Comparison of ENCODE assay signal across 8 mouse cellular contexts in the genomic region with DNA sequence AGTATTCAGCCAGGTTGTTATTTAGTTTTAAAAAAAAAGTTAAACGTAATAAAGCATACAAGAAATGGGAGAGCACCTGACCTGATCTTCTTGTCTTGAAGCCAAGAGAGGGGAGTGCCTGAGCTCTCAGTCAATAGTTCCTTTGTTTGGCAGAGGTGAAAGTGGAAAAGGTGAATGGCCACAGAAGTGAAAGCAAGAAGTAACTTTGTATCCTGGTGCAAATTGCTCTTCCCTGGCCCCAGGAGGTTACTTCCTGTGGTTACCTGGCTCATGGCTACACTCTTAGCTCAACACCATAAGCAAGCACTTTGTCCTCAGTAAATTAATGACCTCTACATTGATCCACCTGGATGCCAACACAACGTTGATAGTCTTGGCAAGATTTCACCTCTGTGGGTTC. TPM values are rescaled to one million over a fixed set of nuclear protein-coding genes. Genes with fewer than 3 reads are reported as not detected.
DNase-seq lines count a peak whose midpoint lies in the region; ATAC-seq and TF ChIP-seq lines count a peak whose summit lies in the region.

Gene Tlr3 (minus strand): TSS at position 199 of the 400 bp plus-strand sequence.

- H3K27me3 ChIP-seq in hindbrain, embryonic 16.5 days (replicated peaks; ENCODE audit: control insufficient read depth, insufficient read depth, low read length) = no peaks in the 10 kb centered on the region

- peak within 1 kb of the TSS; percentile 50 for H3K9ac ChIP-seq in hindbrain, embryonic 16.5 days (ENCODE audit: low read depth, low read length)

- no peaks in the 10 kb centered on the region for H3K36me3 ChIP-seq in hindbrain, embryonic 16.5 days (ENCODE audit: control insufficient read depth, insufficient read depth, low read length)

- H3K4me2 ChIP-seq in hindbrain, embryonic 16.5 days (ENCODE audit: low read length) = peak within 1 kb of the TSS; percentile 60

- TF ChIP-seq CTCF in gastrocnemius, adult 2 months (IDR thresholded peaks at IDR 0.05) = no peak
- no peak for TF ChIP-seq CTCF in bone marrow, adult 2 months (IDR thresholded peaks at IDR 0.05; ENCODE audit: control insufficient read depth, insufficient read depth, low read length)
- no peak for TF ChIP-seq CTCF in lung, adult 2 months (IDR thresholded peaks at IDR 0.05; ENCODE audit: insufficient read depth, low read length)

- no peak for TF ChIP-seq POLR2A in bone marrow, adult 2 months (IDR thresholded peaks at IDR 0.05; ENCODE audit: borderline replicate concordance, control insufficient read depth, low read depth, low read length)
- TF ChIP-seq POLR2A in lung, adult 2 months (IDR thresholded peaks at IDR 0.05; ENCODE audit: borderline replicate concordance, extremely low read depth, low read depth, low read length) = no peak

- DNase-seq in gastrocnemius, adult 2 months = no peak
- DNase-seq in gastrocnemius, adult 8-10 months (ENCODE audit: low spot score in 2 of 2) = no peak
- DNase-seq in lung, adult 2 months = peak; percentile 12
- no peak for DNase-seq in retina, embryonic 14.5 days (ENCODE audit: low spot score)
- no peak for DNase-seq in cerebellum, postnatal 10 days
- DNase-seq in adrenal gland, postnatal 14 days = no peak

- intact Hi-C loops in gastrocnemius, adult 2 months (cut with DNase I) = no loop called here

- peak within 1 kb of the TSS; percentile 80 for H3K4me3 ChIP-seq in gastrocnemius, adult 2 months
- H3K4me3 ChIP-seq in bone marrow, adult 2 months (replicated peaks; ENCODE audit: control insufficient read depth, low read depth, low read length) = peak within 1 kb of the TSS; percentile 87
- H3K4me3 ChIP-seq in hindbrain, embryonic 16.5 days (ENCODE audit: low read length) = peak within 1 kb of the TSS; percentile 30
- peak within 1 kb of the TSS; percentile 96 for H3K4me3 ChIP-seq in lung, adult 2 months (replicated peaks; ENCODE audit: extremely low read depth, low read depth, low read length)

- H3K27ac ChIP-seq in gastrocnemius, adult 2 months = peak within 1 kb of the TSS; percentile 89
- no peak within 1 kb of the TSS for H3K27ac ChIP-seq in bone marrow, adult 2 months (ENCODE audit: control insufficient read depth, insufficient read depth, low read depth, low read length, poor library complexity)
- H3K27ac ChIP-seq in hindbrain, embryonic 16.5 days (ENCODE audit: low read depth, low read length) = peak within 1 kb of the TSS; percentile 48; the same call in 1 of the 2 replicates

- no peak for ATAC-seq in hindbrain, embryonic 16.5 days

- no peaks in the 10 kb centered on the region for H3K4me1 ChIP-seq in bone marrow, adult 2 months (ENCODE audit: control insufficient read depth, insufficient read depth, low read length)
- H3K4me1 ChIP-seq in hindbrain, embryonic 16.5 days (ENCODE audit: control insufficient read depth, insufficient read depth, low read depth, low read length) = no peaks in the 10 kb centered on the region
- H3K4me1 ChIP-seq in lung, adult 2 months (ENCODE audit: control insufficient read depth, insufficient read depth, low read length) = peaks cover 8% of the 10 kb centered on the region; the same call in 1 of the 2 replicates

- 53% methylated on average over 2 of the region's 2 CpGs for WGBS in bone marrow, adult 2 months
- 72% methylated on average over 2 of the region's 2 CpGs for WGBS in hindbrain, embryonic 16.5 days
- WGBS in lung, adult 2 months = 36% methylated on average over 2 of the region's 2 CpGs

- no peaks in the 10 kb centered on the region for H3K9me3 ChIP-seq in hindbrain, embryonic 16.5 days (ENCODE audit: control insufficient read depth, low read length)

RNA-seq across cellular contexts. Expression of gene Tlr3, which starts in this region (rescaled TPM):
- total RNA-seq in gastrocnemius, adult 2 months (2021) = 1 to 10 TPM in 1 of 2 experiments, under 1 TPM in 1; 0.99 to 1.8 TPM
- total RNA-seq in gastrocnemius, adult 8-10 months (2022) = 1 to 10 TPM in 2 of 4 experiments, under 1 TPM in 2; 0.68 to 1.3 (median 0.91) TPM
- polyA plus RNA-seq in bone marrow, adult 2 months (2011; ENCODE audit: insufficient read depth, insufficient read length, low replicate concordance, missing spikeins) = 3.0 and 4.2 TPM in 2 replicates
- 0.80 and 1.4 TPM in 2 replicates for polyA plus RNA-seq in hindbrain, embryonic 16.5 days (2015; fragmentation: Nextera tagmentation; extraction: Ambion mirVana)
- polyA plus RNA-seq in lung, adult 2 months (2012; rRNA removed) = 5.3 and 6.8 TPM in 2 replicates
- total RNA-seq in adrenal gland, postnatal 14 days (2021) = 7.1 and 7.3 TPM in 2 replicates

Comparison
In these comparisons a context has a peak if more than half of its experiments do, and no peak if none do; other contexts are left out.
1. H3K4me3 ChIP-seq: peak in every context shown above with its lines; median percentile 96 in lung, adult 2 months; 87 in bone marrow, adult 2 months; 80 in gastrocnemius, adult 2 months; 30 in hindbrain, embryonic 16.5 days.